Mouse (Mus musculus) midbrain, embryonic 10.5 days (tissue): ENCODE measurements around the gene Apoo. TPM values are rescaled to one million over a fixed set of nuclear protein-coding genes. Genes with fewer than 3 reads are reported as not detected.
"Not testable (repeated sequence)": the region's sequence is repeated elsewhere in the genome, so short reads cannot be mapped to it uniquely, and the experiment has no call there.

Experiments
- DNase-seq: peaks from one replicate; pipeline ENCODE4 v3.0.0-alpha.2; 2017; ENCODE audit warnings: low spot score
- H3K27ac ChIP-seq: fragments of 300-500 bp; sonication (generic); replicated peaks from 2 replicates; pipeline ENCODE4 v1.5.1; 2016; ENCODE audit warnings: mild to moderate bottlenecking
- H3K27me3 ChIP-seq: fragments of 300-500 bp; sonication (generic); 2 replicates; pipeline ENCODE4 v1.6.1; 2016; ENCODE audit warnings: low read depth, mild to moderate bottlenecking; ENCODE audit not compliant: poor library complexity, severe bottlenecking
- H3K36me3 ChIP-seq: fragments of 300-500 bp; sonication (generic); 2 replicates; pipeline ENCODE4 v1.6.1; 2016; ENCODE audit warnings: mild to moderate bottlenecking, moderate library complexity
- H3K4me1 ChIP-seq: fragments of 300-500 bp; sonication (generic); 2 replicates; pipeline ENCODE4 v1.6.1; 2016
- H3K4me3 ChIP-seq: fragments of 300-500 bp; sonication (generic); 2 replicates; pipeline ENCODE4 v1.5.1; 2016; ENCODE audit warnings: mild to moderate bottlenecking, moderate library complexity
- H3K9me3 ChIP-seq: fragments of 300-500 bp; sonication (generic); replicated peaks from 2 replicates; pipeline ENCODE4 v1.6.1; 2016; ENCODE audit warnings: mild to moderate bottlenecking
- WGBS: fragments of 180-500 bp; shearing (Covaris S2); methylation state at CpG from one replicate; pipeline ENCODE4 v1.1.7; 2016; 5-methylcytosine and 5-hydroxymethylcytosine counted together
- microRNA-seq: library from miRNA; unstranded; fragments of <30 nt; microRNA quantifications from one replicate; pipeline ENCODE4, GENCODE M21; 2017
- polyA plus RNA-seq: library from polyadenylated mRNA; unstranded; fragments of >200 nt; fragmentation: Nextera tagmentation; extraction: Ambion mirVana; gene quantifications from 2 replicates; pipeline ENCODE4 v1.2.1, GENCODE M21; 2016

The Apoo gene
- polyA plus RNA-seq, 1 experiment from 2014 or later: 112 TPM

GRCm38 (mm10) chrX:94450047-94450881, 83.3 kb downstream of the Apoo start:
- not testable (repeated sequence) for H3K9me3 ChIP-seq, H3K4me3 ChIP-seq, H3K4me1 ChIP-seq, H3K27ac ChIP-seq, DNase-seq, H3K36me3 ChIP-seq
- H3K27me3 ChIP-seq: peaks cover 40% of the 10 kb centered on the region
- 38% methylated on average over 1 of the region's 7 CpGs for WGBS

GRCm38 (mm10) chrX:94459346-94459745, 92.4 kb downstream of the Apoo start:
- 80% methylated on average over 4 of the region's 4 CpGs for WGBS
- Histone ChIP-seq H3K36me3 (no peaks in the 10 kb centered on the region), H3K27me3 (peaks cover 67% of the 10 kb centered on the region), H3K4me1 (0 out of 2 replicates have a peak, but pooled peaks cover 3% of the 10 kb centered on the region), H3K27ac (no peak overlapping the region), H3K9me3 (no peaks in the 10 kb centered on the region), H3K4me3 (no peak overlapping the region)
- DNase-seq: no peak

GRCm38 (mm10) chrX:94461513-94461912, 94.6 kb downstream of the Apoo start:
- not testable (repeated sequence) for DNase-seq, H3K4me3 ChIP-seq, H3K36me3 ChIP-seq, H3K27ac ChIP-seq, H3K4me1 ChIP-seq, H3K9me3 ChIP-seq
- H3K27me3 ChIP-seq: peaks cover 47% of the 10 kb centered on the region
- 75% methylated on average over 1 of the region's 3 CpGs for WGBS

- H3K27me3 ChIP-seq: peaks cover 38% of the 10 kb centered on the region
- H3K36me3 ChIP-seq: not testable (repeated sequence)
These were observed 95.9 kb downstream of the Apoo start for GRCm38 (mm10) chrX:94462604-94463429.

More at GRCm38 (mm10) chrX:94462604-94463429, 95.9 kb downstream of the Apoo start:
- no CpG with 5 or more reads among the region's 7 CpGs for WGBS
- H3K4me3 ChIP-seq, DNase-seq, H3K9me3 ChIP-seq, H3K27ac ChIP-seq, H3K4me1 ChIP-seq: not testable (repeated sequence)

Small RNA genes lying within 50 kb of the gene (microRNA-seq; reads per million reads assigned to microRNA genes)
- not detected for gene Gm44477

Other genes with a start within 250 kb of the Apoo start
- 27.0 and 27.5 TPM in 2 replicates for gene Zfx, start 243.4 kb upstream of the Apoo start, polyA plus RNA-seq
- gene Eif2s3x, start 154.3 kb upstream of the Apoo start, polyA plus RNA-seq: 109 and 112 TPM in 2 replicates
- 7.1 and 10.1 TPM in 2 replicates for gene Klhl15, start 132.5 kb upstream of the Apoo start, polyA plus RNA-seq
- 0.12 and 0.20 TPM in 2 replicates for gene Fam90a1b, start 340 bp upstream of the Apoo start, polyA plus RNA-seq
- gene Maged1, start 175.0 kb downstream of the Apoo start, polyA plus RNA-seq: 567 and 665 TPM in 2 replicates